Mouse (Mus musculus) lung, adult 2 months (tissue): ENCODE measurements around the gene Sebox.

Source experiments
- CTCF ChIP-seq: fragments of 200-500 bp; IDR thresholded peaks from 2 replicates; pipeline ENCODE4 v1.5.1; 2011; ENCODE audit warnings: mild to moderate bottlenecking, low read length, control low read depth; ENCODE audit not compliant: insufficient read depth
- POLR2A ChIP-seq: fragments of 200-500 bp; IDR thresholded peaks from 2 replicates; pipeline ENCODE4 v1.6.1; 2011; ENCODE audit warnings: low read depth, mild to moderate bottlenecking, control low read depth, low read length, borderline replicate concordance; ENCODE audit errors: extremely low read depth

- no peak for TF ChIP-seq POLR2A
- TF ChIP-seq CTCF = no peak
Measured at GRCm38 (mm10) chr11:78535376-78536079, 32.3 kb downstream of the Sebox start.
